Mouse (Mus musculus): ENCODE data around the gene Svs1. TPM values are rescaled to one million over a fixed set of nuclear protein-coding genes. Genes with fewer than 3 reads are reported as not detected.
"Not testable (repeated sequence)": the region's sequence is repeated elsewhere in the genome, so short reads cannot be mapped to it uniquely, and the experiment has no call there.

Svs1 gene
- polyA plus RNA-seq, 1 experiment: not detected

DNA sequence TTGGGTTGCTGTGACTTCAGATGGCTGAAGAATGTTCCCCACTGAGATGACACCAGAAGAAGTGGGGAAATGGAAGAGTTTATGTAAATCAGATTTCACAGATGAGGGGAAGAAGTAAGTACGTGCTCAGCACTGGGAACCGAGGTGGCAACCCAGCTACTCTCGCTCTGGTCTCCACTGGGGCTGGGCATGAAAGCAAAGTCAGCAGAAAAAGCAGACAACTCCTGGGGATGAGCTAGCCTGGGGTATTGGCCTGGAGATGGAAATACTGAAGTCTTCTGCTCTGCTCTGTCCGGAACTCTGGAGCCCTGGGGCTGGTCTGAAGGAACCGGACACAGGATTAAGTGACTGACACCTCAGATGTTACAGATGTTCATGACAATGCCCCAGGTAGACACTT, 32.5 kb upstream of the Svs1 start:
- H3K4me3 ChIP-seq: no peak overlapping the region
- H3K36me3 ChIP-seq (ENCODE audit: control insufficient read depth, insufficient read depth): no peaks in the 10 kb centered on the region
- no peak overlapping the region for H3K4me2 ChIP-seq (ENCODE audit: low read depth)
- TF ChIP-seq MYOG (IDR thresholded peaks at IDR 0.05; ENCODE audit: control insufficient read depth in 1 of 3, insufficient read depth in 1 of 3, insufficient read length in 2 of 3, low read depth in 2 of 3) (no peak), TCF3 (IDR thresholded peaks at IDR 0.05; ENCODE audit: insufficient read length, low read depth) (no peak), MYOD1 (IDR thresholded peaks at IDR 0.05; ENCODE audit: control insufficient read depth in 1 of 3, insufficient read length in 2 of 3, low read depth in 2 of 3) (no peak), E2F4 (IDR thresholded peaks at IDR 0.05; ENCODE audit: insufficient read depth) (no peak), TCF12 (IDR thresholded peaks at IDR 0.05; ENCODE audit: insufficient read depth, poor library complexity, severe bottlenecking) (no peak), MAX (IDR thresholded peaks at IDR 0.05; ENCODE audit: low read depth) (no peak), POLR2A (IDR thresholded peaks at IDR 0.05; ENCODE audit: insufficient read length, low read depth) (no peak), POLR2AphosphoS2 (IDR thresholded peaks at IDR 0.05; ENCODE audit: insufficient read length, low read depth) (no peak), REST (IDR thresholded peaks at IDR 0.05; ENCODE audit: insufficient read depth, insufficient read length) (no peak), SRF (IDR thresholded peaks at IDR 0.05; ENCODE audit: control insufficient read depth, insufficient read length, low read depth) (no peak), CEBPB (IDR thresholded peaks at IDR 0.05; ENCODE audit: insufficient read depth, poor library complexity, severe bottlenecking) (no peak), USF1 (IDR thresholded peaks at IDR 0.05; ENCODE audit: low read depth) (no peak)
- H3K27me3 ChIP-seq (ENCODE audit: control insufficient read depth, insufficient read depth, insufficient read length): no peaks in the 10 kb centered on the region
- no peak overlapping the region for H3ac ChIP-seq (ENCODE audit: control insufficient read depth, insufficient read length)
- no peaks in the 10 kb centered on the region for H3K79me2 ChIP-seq (ENCODE audit: control insufficient read depth, insufficient read depth)

DNA sequence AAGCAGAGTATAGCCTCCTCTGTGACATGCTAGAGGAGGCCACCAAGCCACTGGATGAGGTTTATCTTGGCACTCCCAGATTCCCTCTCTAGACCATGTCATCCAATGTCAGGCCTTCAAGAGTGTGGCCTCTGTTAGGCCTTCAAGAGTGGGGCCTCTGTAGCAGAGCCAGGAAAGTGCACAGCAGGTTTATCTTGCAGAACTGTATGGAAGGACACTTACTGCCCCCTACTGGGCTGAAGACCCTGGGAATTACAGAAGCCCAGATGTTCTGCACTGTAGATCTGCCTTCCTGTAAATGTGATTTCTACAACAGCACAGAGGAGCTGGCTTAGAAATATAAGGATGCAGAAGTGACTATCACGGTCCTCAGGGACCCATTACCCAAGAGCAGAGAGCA, 31.7 kb upstream of the Svs1 start:
- no peaks in the 10 kb centered on the region for H3K27me3 ChIP-seq (ENCODE audit: control insufficient read depth, insufficient read depth, insufficient read length)
- TF ChIP-seq USF1 (IDR thresholded peaks at IDR 0.05; ENCODE audit: low read depth) (no peak), SRF (IDR thresholded peaks at IDR 0.05; ENCODE audit: control insufficient read depth, insufficient read length, low read depth) (no peak), POLR2A (IDR thresholded peaks at IDR 0.05; ENCODE audit: insufficient read length, low read depth) (no peak), E2F4 (IDR thresholded peaks at IDR 0.05; ENCODE audit: insufficient read depth) (no peak), POLR2AphosphoS2 (IDR thresholded peaks at IDR 0.05; ENCODE audit: insufficient read length, low read depth) (no peak)
- no peak overlapping the region for H3ac ChIP-seq (ENCODE audit: control insufficient read depth, insufficient read length)
- H3K36me3 ChIP-seq (ENCODE audit: control insufficient read depth, insufficient read depth): no peaks in the 10 kb centered on the region
- no peak overlapping the region for H3K4me2 ChIP-seq (ENCODE audit: low read depth)
- no peak overlapping the region for H3K4me3 ChIP-seq
- no peaks in the 10 kb centered on the region for H3K79me2 ChIP-seq (ENCODE audit: control insufficient read depth, insufficient read depth)

DNA sequence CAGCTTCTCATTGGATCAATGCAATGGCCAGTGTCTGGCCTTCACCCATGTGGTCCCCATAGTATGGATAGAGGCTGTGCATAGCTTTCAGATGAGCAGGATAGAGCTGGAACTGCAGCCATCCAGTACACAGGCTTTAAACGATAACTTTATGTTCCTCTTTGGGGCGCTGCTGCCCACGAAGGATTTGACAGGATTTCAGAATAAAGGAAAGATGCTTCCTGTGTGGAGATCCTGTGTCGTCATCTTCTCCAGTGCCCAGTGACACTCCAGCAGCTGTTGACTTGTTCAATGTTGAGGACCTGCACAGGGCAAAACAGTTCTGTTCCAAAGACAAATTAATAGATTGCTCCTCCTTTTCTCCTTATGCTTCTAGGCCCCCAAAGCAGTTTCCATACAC, 29.9 kb upstream of the Svs1 start:
- H3K4me2 ChIP-seq (ENCODE audit: low read depth): no peak overlapping the region
- no peaks in the 10 kb centered on the region for H3K79me2 ChIP-seq (ENCODE audit: control insufficient read depth, insufficient read depth)
- H3K27me3 ChIP-seq (ENCODE audit: control insufficient read depth, insufficient read depth, insufficient read length): no peaks in the 10 kb centered on the region
- TF ChIP-seq TCF3 (IDR thresholded peaks at IDR 0.05; ENCODE audit: insufficient read length, low read depth) (no peak), REST (IDR thresholded peaks at IDR 0.05; ENCODE audit: insufficient read depth, insufficient read length) (no peak), SRF (IDR thresholded peaks at IDR 0.05; ENCODE audit: control insufficient read depth, insufficient read length, low read depth) (no peak), POLR2AphosphoS2 (IDR thresholded peaks at IDR 0.05; ENCODE audit: insufficient read length, low read depth) (no peak), E2F4 (IDR thresholded peaks at IDR 0.05; ENCODE audit: insufficient read depth) (no peak), MYOG (IDR thresholded peaks at IDR 0.05; ENCODE audit: control insufficient read depth in 1 of 3, insufficient read depth in 1 of 3, insufficient read length in 2 of 3, low read depth in 2 of 3) (no peak), POLR2A (IDR thresholded peaks at IDR 0.05; ENCODE audit: insufficient read length, low read depth) (no peak), TCF12 (IDR thresholded peaks at IDR 0.05; ENCODE audit: insufficient read depth, poor library complexity, severe bottlenecking) (no peak), USF1 (IDR thresholded peaks at IDR 0.05; ENCODE audit: low read depth) (no peak), MYOD1 (IDR thresholded peaks at IDR 0.05; ENCODE audit: control insufficient read depth in 1 of 3, insufficient read length in 2 of 3, low read depth in 2 of 3) (no peak), CEBPB (IDR thresholded peaks at IDR 0.05; ENCODE audit: insufficient read depth, poor library complexity, severe bottlenecking) (no peak), MAX (IDR thresholded peaks at IDR 0.05; ENCODE audit: low read depth) (no peak)
- H3ac ChIP-seq (ENCODE audit: control insufficient read depth, insufficient read length): no peak overlapping the region
- H3K36me3 ChIP-seq (ENCODE audit: control insufficient read depth, insufficient read depth): no peaks in the 10 kb centered on the region
- H3K4me3 ChIP-seq: no peak overlapping the region

DNA sequence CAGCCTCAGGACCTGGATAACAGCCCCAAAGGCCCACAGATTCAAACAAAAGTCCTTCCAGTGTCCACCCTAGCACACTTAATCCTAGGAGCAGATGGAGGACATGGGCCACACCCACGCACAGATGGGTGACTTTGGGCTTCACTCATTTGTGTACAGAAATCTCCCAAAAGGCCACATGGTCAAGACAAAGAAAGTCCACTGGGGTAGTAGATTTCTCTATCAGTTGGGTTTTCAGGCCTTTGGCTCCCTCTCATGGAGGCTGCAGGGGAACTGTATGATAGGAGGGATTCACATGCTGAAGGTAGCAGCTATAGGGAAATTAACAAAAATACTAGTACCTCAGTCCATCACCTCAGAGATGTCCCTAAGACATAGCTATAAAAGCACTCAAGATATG, 28.6 kb upstream of the Svs1 start:
- Histone ChIP-seq H3ac (ENCODE audit: control insufficient read depth, insufficient read length) (no peak overlapping the region), H3K79me2 (ENCODE audit: control insufficient read depth, insufficient read depth) (no peaks in the 10 kb centered on the region), H3K4me2 (ENCODE audit: low read depth) (no peak overlapping the region), H3K4me3 (no peak overlapping the region), H3K36me3 (ENCODE audit: control insufficient read depth, insufficient read depth) (no peaks in the 10 kb centered on the region), H3K27me3 (ENCODE audit: control insufficient read depth, insufficient read depth, insufficient read length) (no peaks in the 10 kb centered on the region)
- TF ChIP-seq MYOD1 (IDR thresholded peaks at IDR 0.05; ENCODE audit: control insufficient read depth in 1 of 3, insufficient read length in 2 of 3, low read depth in 2 of 3): no peak
- TF ChIP-seq E2F4 (IDR thresholded peaks at IDR 0.05; ENCODE audit: insufficient read depth): no peak
- no peak for TF ChIP-seq SRF (IDR thresholded peaks at IDR 0.05; ENCODE audit: control insufficient read depth, insufficient read length, low read depth)
- TF ChIP-seq USF1 (IDR thresholded peaks at IDR 0.05; ENCODE audit: low read depth): no peak
- no peak for TF ChIP-seq TCF3 (IDR thresholded peaks at IDR 0.05; ENCODE audit: insufficient read length, low read depth)
- no peak for TF ChIP-seq POLR2A (IDR thresholded peaks at IDR 0.05; ENCODE audit: insufficient read length, low read depth)
- no peak for TF ChIP-seq MAX (IDR thresholded peaks at IDR 0.05; ENCODE audit: low read depth)

DNA sequence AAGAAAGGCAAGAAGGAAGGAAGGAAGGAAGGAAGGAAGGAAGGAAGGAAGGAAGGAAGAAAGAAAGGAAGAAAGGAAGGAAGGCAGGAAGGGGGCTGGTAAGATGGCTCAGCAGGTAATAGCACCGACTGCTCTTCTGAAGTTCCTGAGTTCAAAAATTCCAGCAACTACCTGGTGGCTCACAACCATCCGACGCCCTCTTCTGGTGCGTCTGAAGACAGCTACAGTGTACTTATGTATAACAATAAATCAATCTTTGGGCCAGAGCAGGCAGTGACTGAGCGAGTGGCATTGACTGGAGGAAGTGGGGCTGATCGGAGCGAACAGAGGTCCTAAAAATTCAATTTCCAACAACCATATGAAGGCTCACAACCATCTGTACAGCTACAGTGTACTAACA, 27.5 kb upstream of the Svs1 start:
- H3K79me2 ChIP-seq (ENCODE audit: control insufficient read depth, insufficient read depth); H3K4me3 ChIP-seq; H3ac ChIP-seq (ENCODE audit: control insufficient read depth, insufficient read length); H3K4me2 ChIP-seq (ENCODE audit: low read depth); H3K27me3 ChIP-seq (ENCODE audit: control insufficient read depth, insufficient read depth, insufficient read length); H3K36me3 ChIP-seq (ENCODE audit: control insufficient read depth, insufficient read depth): not testable (repeated sequence)

DNA sequence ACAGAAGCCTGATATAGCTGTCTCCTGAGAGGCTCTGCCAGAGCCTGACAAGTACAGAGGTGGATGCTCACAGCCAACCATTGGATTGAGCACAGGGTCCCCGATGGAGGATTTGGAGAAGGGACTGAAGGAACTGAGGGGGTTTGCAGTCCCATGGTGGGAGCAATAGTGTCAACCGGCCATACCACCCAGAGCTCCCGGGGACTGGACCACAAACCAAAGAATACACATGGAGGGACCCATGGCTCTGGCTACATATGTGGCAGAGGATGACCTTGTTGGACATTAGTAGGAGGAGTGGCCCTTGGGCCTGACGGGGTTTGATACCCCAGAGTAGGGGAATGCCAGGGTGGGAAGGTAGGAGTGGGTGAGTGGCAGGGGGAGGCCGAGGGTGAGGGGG, 20.0 kb upstream of the Svs1 start:
- not testable (repeated sequence) for H3K36me3 ChIP-seq (ENCODE audit: control insufficient read depth, insufficient read depth); H3ac ChIP-seq (ENCODE audit: control insufficient read depth, insufficient read length); H3K4me2 ChIP-seq (ENCODE audit: low read depth); H3K27me3 ChIP-seq (ENCODE audit: control insufficient read depth, insufficient read depth, insufficient read length); H3K4me3 ChIP-seq; H3K79me2 ChIP-seq (ENCODE audit: control insufficient read depth, insufficient read depth)

Measured in myocyte (in vitro differentiated cells).